1 mouse cellular context compared by ENCODE assay signal in the genomic region with DNA sequence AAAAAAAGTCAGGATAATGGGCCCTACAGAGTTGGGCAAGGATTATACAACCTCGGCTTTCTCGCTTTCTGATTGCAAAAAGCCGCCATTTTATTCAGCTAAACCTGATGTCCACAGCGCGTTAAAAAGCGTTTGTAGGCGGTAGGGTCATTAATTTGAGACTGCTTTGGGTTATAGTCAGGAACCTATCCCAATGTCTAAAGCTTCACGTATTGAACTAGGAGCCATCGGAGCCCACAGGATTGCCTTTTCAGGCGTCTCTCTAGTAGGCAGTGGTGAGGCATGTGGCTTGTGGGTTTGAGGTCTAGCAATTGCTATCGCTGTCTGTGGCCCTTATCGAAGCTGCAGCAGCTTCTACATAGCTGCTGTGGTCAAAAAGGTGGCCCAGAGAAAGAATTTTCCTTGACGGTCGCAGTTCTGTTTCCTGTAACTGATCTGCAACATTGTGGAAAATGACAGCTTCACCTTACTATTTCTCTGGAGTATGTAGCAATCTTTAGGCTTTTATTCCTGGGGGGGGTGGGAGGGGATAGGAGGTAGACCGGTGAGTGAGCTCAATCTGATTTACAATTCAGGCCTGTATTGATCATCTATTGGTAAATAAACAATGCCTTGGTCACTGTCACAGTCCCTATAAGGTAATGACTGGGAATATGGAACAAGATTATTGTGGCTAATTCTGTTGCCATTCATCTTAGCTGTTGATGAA.
TF ChIP-seq lines count a peak whose summit lies in the region.

No protein-coding gene starts in this region.

TF ChIP-seq in ES-E14, 5 proteins besides CTCF, POLR2A, EP300 and RAD21:
- TF ChIP-seq MAFK (IDR thresholded peaks at IDR 0.05; ENCODE audit: insufficient read depth, low read depth, low read length) (no peak), CHD2 (IDR thresholded peaks at IDR 0.05; ENCODE audit: low read depth, low read length) (no peak), ZC3H11A (IDR thresholded peaks at IDR 0.05; ENCODE audit: borderline replicate concordance, low read depth, low read length) (no peak), HCFC1 (IDR thresholded peaks at IDR 0.05; ENCODE audit: borderline replicate concordance, insufficient read depth, low read length) (no peak), ZNF384 (IDR thresholded peaks at IDR 0.05; ENCODE audit: low read depth, low read length) (no peak)
